10 mouse cellular contexts compared by ENCODE assay signal in genomic region chr19:57472169-57472568, GRCm38 (mm10).
"Had no signal": no experiment of that assay in that cellular context is flagged by ENCODE, and none has a peak within 500 bp of the region (broad histone marks: within the 10 kb centered on the region; RNA-seq: fewer than 3 reads in every experiment).

No protein-coding gene starts in this region.

- DNase-seq: kidney, postnatal 25 days; layer of hippocampus, postnatal 36 days; liver, embryonic 13.5 days; lung, embryonic 14.5 days; midbrain, embryonic 14.5 days; thymus, adult 18-20 months; thymus, postnatal 36 days had no signal

- H3K4me3 ChIP-seq: left cerebral cortex, adult 2 months; liver, embryonic 13.5 days had no signal

- H3K9ac ChIP-seq: liver, embryonic 13.5 days; lung, embryonic 14.5 days had no signal

- H3K4me2 ChIP-seq: liver, embryonic 13.5 days; lung, embryonic 14.5 days had no signal

- H3K27me3 ChIP-seq: liver, embryonic 13.5 days had no signal

- H3K27ac ChIP-seq: kidney, postnatal 0 days; left cerebral cortex, adult 2 months; liver, embryonic 13.5 days; macrophage had no signal
